Mouse (Mus musculus) intestine, embryonic 15.5 days (tissue): ENCODE results near the gene Slc9a2. TPM values are rescaled to one million over a fixed set of nuclear protein-coding genes. Genes with fewer than 3 reads are reported as not detected.

Source experiments
- ATAC-seq: fragments of 200-750 bp; cut with Nextera tagmentation; 2 replicates; pipeline ENCODE4 v1.8.0; 2017; ENCODE audit warnings: moderate TSS enrichment, moderate library complexity
- H3K27ac ChIP-seq: fragments of 300-500 bp; sonication (generic); 2 replicates; pipeline ENCODE4 v1.5.1; 2015; ENCODE audit warnings: mild to moderate bottlenecking, inconsistent platforms
- H3K27me3 ChIP-seq: fragments of 300-500 bp; sonication (generic); replicated peaks from 2 replicates; pipeline ENCODE4 v1.6.1; 2015; ENCODE audit warnings: inconsistent platforms
- H3K36me3 ChIP-seq: fragments of 300-500 bp; sonication (generic); 2 replicates; pipeline ENCODE4 v1.6.1; 2015; ENCODE audit warnings: inconsistent platforms
- H3K4me1 ChIP-seq: fragments of 300-500 bp; sonication (generic); replicated peaks from 2 replicates; pipeline ENCODE4 v1.6.1; 2015; ENCODE audit warnings: inconsistent platforms
- H3K4me2 ChIP-seq: fragments of 300-500 bp; sonication (generic); replicated peaks from 2 replicates; pipeline ENCODE4 v1.6.1; 2015; ENCODE audit warnings: mild to moderate bottlenecking, inconsistent platforms
- H3K4me3 ChIP-seq: fragments of 300-500 bp; sonication (generic); replicated peaks from 2 replicates; pipeline ENCODE4 v1.5.1; 2015; ENCODE audit warnings: inconsistent platforms
- H3K9ac ChIP-seq: fragments of 300-500 bp; sonication (generic); 2 replicates; pipeline ENCODE4 v1.6.1; 2015; ENCODE audit warnings: inconsistent platforms
- H3K9me3 ChIP-seq: fragments of 300-500 bp; sonication (generic); 2 replicates; pipeline ENCODE4 v1.6.1; 2016; ENCODE audit warnings: inconsistent platforms
- WGBS: fragments of 180-500 bp; shearing (Covaris S2); methylation state at CpG from one replicate; pipeline ENCODE4 v1.1.7; 2015; 5-methylcytosine and 5-hydroxymethylcytosine counted together
- polyA plus RNA-seq: library from polyadenylated mRNA; unstranded; fragments of >200 nt; fragmentation: Nextera tagmentation; extraction: Ambion mirVana; gene quantifications from 2 replicates; pipeline ENCODE4 v1.2.1, GENCODE M21; 2015

Slc9a2 gene
- polyA plus RNA-seq, 1 experiment from 2014 or later: 0.44 TPM

GRCm38 (mm10) chr1:40771196-40771970 is 91.0 kb downstream of the Slc9a2 start:
- Histone ChIP-seq H3K9ac (no peak overlapping the region), H3K4me2 (no peak overlapping the region), H3K4me3 (no peak overlapping the region), H3K9me3 (no peaks in the 10 kb centered on the region), H3K27ac (no peak overlapping the region), H3K27me3 (no peaks in the 10 kb centered on the region), H3K4me1 (no peaks in the 10 kb centered on the region), H3K36me3 (peaks cover 4% of the 10 kb centered on the region)
- peak; percentile 24 for ATAC-seq
- 85% methylated on average over 7 of the region's 7 CpGs for WGBS

GRCm38 (mm10) chr1:40773234-40773633 is 92.9 kb downstream of the Slc9a2 start:
- H3K9me3 ChIP-seq: no peaks in the 10 kb centered on the region
- H3K4me3 ChIP-seq: no peak overlapping the region
- no peak overlapping the region for H3K27ac ChIP-seq
- H3K36me3 ChIP-seq: peaks cover 4% of the 10 kb centered on the region
- no peak overlapping the region for H3K4me2 ChIP-seq
- H3K4me1 ChIP-seq: no peaks in the 10 kb centered on the region
- no peaks in the 10 kb centered on the region for H3K27me3 ChIP-seq
- no peak overlapping the region for H3K9ac ChIP-seq
- ATAC-seq: no peak
- 80% methylated on average over 5 of the region's 5 CpGs for WGBS

- Histone ChIP-seq H3K4me1 (no peaks in the 10 kb centered on the region), H3K36me3 (peaks cover 4% of the 10 kb centered on the region), H3K27ac (no peak overlapping the region), H3K27me3 (no peaks in the 10 kb centered on the region), H3K4me3 (no peak overlapping the region), H3K4me2 (no peak overlapping the region), H3K9me3 (no peaks in the 10 kb centered on the region), H3K9ac (no peak overlapping the region)
- WGBS: 94% methylated on average over 10 of the region's 10 CpGs
- ATAC-seq: no peak
Measured at GRCm38 (mm10) chr1:40774040-40774439, 93.7 kb downstream of the Slc9a2 start.

GRCm38 (mm10) chr1:40776102-40776501 is 95.7 kb downstream of the Slc9a2 start:
- Histone ChIP-seq H3K9ac (no peak overlapping the region), H3K27me3 (no peaks in the 10 kb centered on the region), H3K4me1 (no peaks in the 10 kb centered on the region), H3K4me3 (no peak overlapping the region), H3K27ac (no peak overlapping the region), H3K9me3 (no peaks in the 10 kb centered on the region), H3K36me3 (peaks cover 7% of the 10 kb centered on the region), H3K4me2 (no peak overlapping the region)
- ATAC-seq: peak; percentile 46
- WGBS: 63% methylated on average over 2 of the region's 2 CpGs

GRCm38 (mm10) chr1:40776763-40777162 is 96.4 kb downstream of the Slc9a2 start:
- H3K27ac ChIP-seq: no peak overlapping the region
- peaks cover 7% of the 10 kb centered on the region for H3K36me3 ChIP-seq
- peak; percentile 63 for ATAC-seq
- no peaks in the 10 kb centered on the region for H3K27me3 ChIP-seq
- no peak overlapping the region for H3K4me3 ChIP-seq
- H3K9me3 ChIP-seq: no peaks in the 10 kb centered on the region
- H3K4me2 ChIP-seq: no peak overlapping the region
- no peaks in the 10 kb centered on the region for H3K4me1 ChIP-seq
- H3K9ac ChIP-seq: no peak overlapping the region
- 64% methylated on average over 3 of the region's 3 CpGs for WGBS

- Histone ChIP-seq H3K4me2 (no peak overlapping the region), H3K27me3 (no peaks in the 10 kb centered on the region), H3K9ac (no peak overlapping the region), H3K4me3 (no peak overlapping the region), H3K4me1 (no peaks in the 10 kb centered on the region), H3K36me3 (peaks cover 3% of the 10 kb centered on the region; the same call in 1 of the 2 replicates), H3K27ac (no peak overlapping the region), H3K9me3 (no peaks in the 10 kb centered on the region)
- 92% methylated on average over 7 of the region's 7 CpGs for WGBS
- ATAC-seq: no peak
Measured at GRCm38 (mm10) chr1:40783450-40783849, 103.1 kb downstream of the Slc9a2 start.

GRCm38 (mm10) chr1:40784306-40784705 is 103.9 kb downstream of the Slc9a2 start:
- Histone ChIP-seq H3K4me2 (no peak overlapping the region), H3K27ac (no peak overlapping the region), H3K9ac (no peak overlapping the region), H3K4me3 (no peak overlapping the region), H3K9me3 (no peaks in the 10 kb centered on the region), H3K36me3 (peaks cover 3% of the 10 kb centered on the region; the same call in 1 of the 2 replicates), H3K4me1 (no peaks in the 10 kb centered on the region), H3K27me3 (no peaks in the 10 kb centered on the region)
- ATAC-seq: no peak
- 89% methylated on average over 9 of the region's 9 CpGs for WGBS

GRCm38 (mm10) chr1:40785876-40786445 is 105.6 kb downstream of the Slc9a2 start:
- Histone ChIP-seq H3K9me3 (no peaks in the 10 kb centered on the region), H3K27ac (no peak overlapping the region), H3K4me1 (no peaks in the 10 kb centered on the region), H3K4me2 (no peak overlapping the region), H3K9ac (no peak overlapping the region), H3K4me3 (no peak overlapping the region), H3K36me3 (no peaks in the 10 kb centered on the region), H3K27me3 (no peaks in the 10 kb centered on the region)
- ATAC-seq: no peak
- 75% methylated on average over 11 of the region's 11 CpGs for WGBS

- Histone ChIP-seq H3K36me3 (no peaks in the 10 kb centered on the region), H3K4me1 (no peaks in the 10 kb centered on the region), H3K4me2 (no peak overlapping the region), H3K27me3 (no peaks in the 10 kb centered on the region), H3K4me3 (no peak overlapping the region), H3K27ac (no peak overlapping the region), H3K9ac (no peak overlapping the region), H3K9me3 (no peaks in the 10 kb centered on the region)
- WGBS: 86% methylated on average over 6 of the region's 6 CpGs
- no peak for ATAC-seq
Measured at GRCm38 (mm10) chr1:40788956-40789355, 108.6 kb downstream of the Slc9a2 start.

- peak; percentile 39 for ATAC-seq
Measured at GRCm38 (mm10) chr1:40789666-40790233, 109.4 kb downstream of the Slc9a2 start.

GRCm38 (mm10) chr1:40790324-40791141 is 110.2 kb downstream of the Slc9a2 start, which contains the start of gene Mfsd9:
Gene Mfsd9, minus strand, starts transcription at chr1:40790687.
- WGBS: 6% methylated on average over 38 of the region's 38 CpGs
- Histone ChIP-seq H3K9ac (peak within 1 kb of the TSS; percentile 51), H3K4me2 (peak within 1 kb of the TSS; percentile 60), H3K36me3 (no peaks in the 10 kb centered on the region), H3K4me3 (peak within 1 kb of the TSS; percentile 64), H3K4me1 (no peaks in the 10 kb centered on the region), H3K27ac (no peak within 1 kb of the TSS), H3K9me3 (no peaks in the 10 kb centered on the region), H3K27me3 (no peaks in the 10 kb centered on the region)
- peak; percentile 98 for ATAC-seq

More at GRCm38 (mm10) chr1:40789666-40790233, 109.4 kb downstream of the Slc9a2 start:
- Histone ChIP-seq H3K27me3 (no peaks in the 10 kb centered on the region), H3K4me2 (peak overlapping the region; percentile 60), H3K9ac (peak overlapping the region; percentile 51), H3K4me3 (peak overlapping the region; percentile 64), H3K4me1 (no peaks in the 10 kb centered on the region), H3K36me3 (no peaks in the 10 kb centered on the region), H3K9me3 (no peaks in the 10 kb centered on the region), H3K27ac (no peak overlapping the region)
- 44% methylated on average over 5 of the region's 5 CpGs for WGBS

GRCm38 (mm10) chr1:40795508-40795907 is 115.1 kb downstream of the Slc9a2 start:
- WGBS: 93% methylated on average over 1 of the region's 1 CpGs
- Histone ChIP-seq H3K4me1 (no peaks in the 10 kb centered on the region), H3K4me3 (no peak overlapping the region), H3K9me3 (no peaks in the 10 kb centered on the region), H3K4me2 (no peak overlapping the region), H3K36me3 (no peaks in the 10 kb centered on the region), H3K27me3 (no peaks in the 10 kb centered on the region), H3K27ac (no peak overlapping the region), H3K9ac (no peak overlapping the region)
- no peak for ATAC-seq
